Mouse (Mus musculus): ENCODE data around the gene Car11. TPM values are rescaled to one million over a fixed set of nuclear protein-coding genes. Genes with fewer than 3 reads are reported as not detected.

Gene Car11
- total RNA-seq, 2 experiments from 2014 or later, result not detected

- no peak for ATAC-seq (replicated peaks; ENCODE audit: poor library complexity, severe bottlenecking)
Measured at GRCm38 (mm10) chr7:45709036-45709435, 9.4 kb downstream of the Car11 start.

- no peak for ATAC-seq (replicated peaks; ENCODE audit: poor library complexity, severe bottlenecking)
Measured at GRCm38 (mm10) chr7:45709677-45710355, 10.2 kb downstream of the Car11 start.

- ATAC-seq (replicated peaks; ENCODE audit: poor library complexity, severe bottlenecking), result no peak
Measured at GRCm38 (mm10) chr7:45710477-45711191, 11.0 kb downstream of the Car11 start.

- no peak for ATAC-seq (replicated peaks; ENCODE audit: poor library complexity, severe bottlenecking)
Measured at GRCm38 (mm10) chr7:45711316-45712021, 11.8 kb downstream of the Car11 start.

- no peak for ATAC-seq (replicated peaks; ENCODE audit: poor library complexity, severe bottlenecking)
Measured at GRCm38 (mm10) chr7:45712022-45712757, 12.5 kb downstream of the Car11 start.

- no peak for ATAC-seq (replicated peaks; ENCODE audit: poor library complexity, severe bottlenecking)
Measured at GRCm38 (mm10) chr7:45713396-45713795, 13.8 kb downstream of the Car11 start.

- no peak for ATAC-seq (replicated peaks; ENCODE audit: poor library complexity, severe bottlenecking)
Measured at GRCm38 (mm10) chr7:45713881-45714520, 14.4 kb downstream of the Car11 start.

GRCm38 (mm10) chr7:45714630-45715089 is 15.0 kb downstream of the Car11 start:
- ATAC-seq (replicated peaks; ENCODE audit: poor library complexity, severe bottlenecking), result peak; percentile 0; the same call in 1 of the 2 replicates

GRCm38 (mm10) chr7:45715090-45715708 is 15.6 kb downstream of the Car11 start, which contains the start of gene Rpl18:
TSS of gene Rpl18 (plus strand) at chr7:45715457.
- peak; percentile 67 for ATAC-seq (replicated peaks; ENCODE audit: poor library complexity, severe bottlenecking)

GRCm38 (mm10) chr7:45715741-45716459 is 16.3 kb downstream of the Car11 start:
- ATAC-seq (replicated peaks; ENCODE audit: poor library complexity, severe bottlenecking), result peak; percentile 30

GRCm38 (mm10) chr7:45716460-45716857 is 16.8 kb downstream of the Car11 start:
- no peak for ATAC-seq (replicated peaks; ENCODE audit: poor library complexity, severe bottlenecking)

- ATAC-seq (replicated peaks; ENCODE audit: poor library complexity, severe bottlenecking), result peak; percentile 15
Measured at GRCm38 (mm10) chr7:45716952-45717917, 17.6 kb downstream of the Car11 start.

- peak; percentile 55 for ATAC-seq (replicated peaks; ENCODE audit: poor library complexity, severe bottlenecking)
Measured at GRCm38 (mm10) chr7:45717918-45718297, 18.3 kb downstream of the Car11 start, which contains the start of gene Sphk2. TSS of gene Sphk2 (minus strand) at chr7:45718002.

GRCm38 (mm10) chr7:45718331-45718730 is 18.7 kb downstream of the Car11 start:
- no peak for ATAC-seq (replicated peaks; ENCODE audit: poor library complexity, severe bottlenecking)

- no peak for ATAC-seq (replicated peaks; ENCODE audit: poor library complexity, severe bottlenecking)
Measured at GRCm38 (mm10) chr7:45719180-45719579, 19.5 kb downstream of the Car11 start.

GRCm38 (mm10) chr7:45719738-45720412 is 20.2 kb downstream of the Car11 start:
- ATAC-seq (replicated peaks; ENCODE audit: poor library complexity, severe bottlenecking), result no peak
